Mouse (Mus musculus): Measurements from ENCODE around the gene Myl10. TPM values are rescaled to one million over a fixed set of nuclear protein-coding genes. Genes with fewer than 3 reads are reported as not detected.

Gene Myl10
- polyA plus RNA-seq (2017; shearing (Covaris generic)): 0.77 TPM

GRCm38 (mm10) chr5:136692784-136693183, at the start of gene Myl10:
Gene Myl10 (plus strand): TSS chr5:136693146.

Other genes with a start within 250 kb of the Myl10 start
- 49.5 TPM for gene Cux1, start 125.7 kb upstream of the Myl10 start, polyA plus RNA-seq (2017; shearing (Covaris generic))
- not detected for gene Col26a1, start 190.1 kb downstream of the Myl10 start, polyA plus RNA-seq (2017; shearing (Covaris generic))
- gene Ift22, start 215.0 kb downstream of the Myl10 start, polyA plus RNA-seq (2017; shearing (Covaris generic)): 13.8 TPM